Mouse (Mus musculus): ENCODE data around the gene Pomt1. TPM values are rescaled to one million over a fixed set of nuclear protein-coding genes. Genes with fewer than 3 reads are reported as not detected.
A peak's percentile ranks its signal among the peaks of the same experiment; 100 is the strongest.

Gene Pomt1
- polyA plus RNA-seq, 1 experiment from 2014 or later = 9.2 TPM

DNA sequence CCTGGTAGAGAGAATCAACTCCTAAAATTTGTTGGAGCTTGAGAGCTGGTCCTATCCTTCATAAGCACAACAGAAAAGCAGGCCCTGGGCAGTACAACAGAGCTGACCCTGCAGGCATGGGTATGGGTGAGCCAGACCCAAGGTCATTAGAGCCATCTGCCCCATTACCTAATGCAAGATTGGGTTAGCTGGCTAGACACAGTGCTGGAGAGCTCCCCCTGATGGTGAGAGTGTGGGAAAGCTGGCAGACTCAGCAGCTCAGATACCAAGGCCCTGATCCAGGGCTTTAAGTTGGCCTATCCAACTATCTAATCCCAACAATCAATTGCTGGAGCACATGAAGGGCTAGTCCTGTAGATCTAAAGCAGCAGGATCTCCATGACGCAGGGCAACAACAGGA lies 46.3 kb downstream of the Pomt1 start:
- Histone ChIP-seq H3K4me1 (replicated peaks; ENCODE audit: control insufficient read depth, insufficient read depth, low read length) (no peaks in the 10 kb centered on the region), H3K36me3 (ENCODE audit: control insufficient read depth, insufficient read depth) (peaks cover 42% of the 10 kb centered on the region)
- ATAC-seq = no peak

DNA sequence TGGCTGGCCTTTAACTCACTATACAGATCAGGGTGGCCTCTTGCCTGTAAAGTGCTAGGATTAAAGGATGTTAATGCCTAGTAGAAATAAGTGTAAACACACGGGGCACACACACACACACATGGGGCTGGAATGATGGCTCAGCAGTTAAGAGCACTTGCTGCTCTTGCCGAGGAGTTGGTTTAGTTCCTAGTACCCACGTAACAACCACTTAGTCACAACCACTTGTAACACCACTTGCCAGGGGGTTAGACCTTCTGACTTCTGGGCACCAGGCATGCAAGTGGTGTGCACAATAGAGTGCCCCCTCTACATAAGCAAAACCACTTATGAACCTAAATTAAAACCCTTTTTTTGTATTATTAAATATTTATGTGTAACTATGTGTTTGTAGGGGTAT lies 47.6 kb downstream of the Pomt1 start:
- no peak overlapping the region for H3K27ac ChIP-seq (ENCODE audit: low read depth, low read length)
- TF ChIP-seq CTCF (IDR thresholded peaks at IDR 0.05; ENCODE audit: low read depth) = no peak
- no peaks in the 10 kb centered on the region for H3K27me3 ChIP-seq (replicated peaks; ENCODE audit: control insufficient read depth, insufficient read depth, low read length)
- H3K9me3 ChIP-seq (ENCODE audit: control insufficient read depth) = no peaks in the 10 kb centered on the region
- no peak overlapping the region for H3K9ac ChIP-seq (ENCODE audit: low read depth, low read length)
- no peaks in the 10 kb centered on the region for H3K4me1 ChIP-seq (replicated peaks; ENCODE audit: control insufficient read depth, insufficient read depth, low read length)
- no peak for ATAC-seq
- H3K36me3 ChIP-seq (ENCODE audit: control insufficient read depth, insufficient read depth) = peaks cover 30% of the 10 kb centered on the region
- WGBS = 67% methylated on average over 3 of the region's 3 CpGs
- H3K4me2 ChIP-seq (replicated peaks; ENCODE audit: low read depth) = no peak overlapping the region
- H3K4me3 ChIP-seq (ENCODE audit: low read depth, low read length) = no peak overlapping the region

More for the DNA sequence above, 46.3 kb downstream of the Pomt1 start:
- Histone ChIP-seq H3K4me3 (ENCODE audit: low read depth, low read length) (no peak overlapping the region), H3K4me2 (replicated peaks; ENCODE audit: low read depth) (no peak overlapping the region), H3K9ac (ENCODE audit: low read depth, low read length) (no peak overlapping the region), H3K27me3 (replicated peaks; ENCODE audit: control insufficient read depth, insufficient read depth, low read length) (no peaks in the 10 kb centered on the region), H3K27ac (ENCODE audit: low read depth, low read length) (no peak overlapping the region), H3K9me3 (ENCODE audit: control insufficient read depth) (no peaks in the 10 kb centered on the region)
- 77% methylated on average over 1 of the region's 1 CpGs for WGBS
- peak; percentile 87 for TF ChIP-seq CTCF (IDR thresholded peaks at IDR 0.05; ENCODE audit: low read depth)

GRCm38 (mm10) chr2:32287334-32287840 lies 51.0 kb downstream of the Pomt1 start, which contains the start of gene Golga2:
TSS of gene Golga2 (plus strand) at chr2:32287384.
- no peaks in the 10 kb centered on the region for H3K4me1 ChIP-seq (replicated peaks; ENCODE audit: control insufficient read depth, insufficient read depth, low read length)
- peak within 1 kb of the TSS; percentile 83 for H3K4me2 ChIP-seq (replicated peaks; ENCODE audit: low read depth)
- H3K27ac ChIP-seq (ENCODE audit: low read depth, low read length) = peak within 1 kb of the TSS; percentile 73
- peak within 1 kb of the TSS; percentile 94 for H3K9ac ChIP-seq (ENCODE audit: low read depth, low read length)
- TF ChIP-seq CTCF (IDR thresholded peaks at IDR 0.05; ENCODE audit: low read depth) = no peak
- peaks cover 14% of the 10 kb centered on the region for H3K36me3 ChIP-seq (ENCODE audit: control insufficient read depth, insufficient read depth)
- peak; percentile 35 for ATAC-seq
- H3K9me3 ChIP-seq (ENCODE audit: control insufficient read depth) = no peaks in the 10 kb centered on the region
- peak within 1 kb of the TSS; percentile 80 for H3K4me3 ChIP-seq (ENCODE audit: low read depth, low read length)
- H3K27me3 ChIP-seq (replicated peaks; ENCODE audit: control insufficient read depth, insufficient read depth, low read length) = no peaks in the 10 kb centered on the region
- WGBS = 1% methylated on average over 22 of the region's 23 CpGs

DNA sequence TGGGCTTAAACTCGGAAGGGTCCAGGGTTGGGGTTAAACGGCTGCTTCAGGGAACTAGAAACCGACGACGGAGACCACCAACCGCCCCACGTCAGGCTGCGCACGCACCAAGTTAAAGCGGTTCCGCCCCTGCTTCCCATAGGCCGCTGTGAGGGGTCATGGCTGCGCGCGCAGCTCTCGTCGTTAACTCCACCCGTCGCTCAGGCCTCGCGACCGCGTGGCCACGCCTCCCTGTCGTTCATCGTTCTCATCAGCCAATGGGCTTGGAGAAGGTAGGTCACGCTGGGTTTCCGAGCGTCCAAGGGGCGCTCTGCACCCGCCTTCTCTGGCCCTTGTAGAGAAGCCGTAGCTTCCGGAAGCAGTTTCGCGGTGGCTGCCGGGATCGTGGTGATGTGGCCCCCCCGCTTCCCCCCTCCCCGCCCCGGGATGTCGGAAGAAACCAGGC lies 51.6 kb downstream of the Pomt1 start, which contains the start of gene Swi5:
TSS of gene Swi5 (minus strand) at position 153 of the 445 bp plus-strand sequence.
- no peaks in the 10 kb centered on the region for H3K4me1 ChIP-seq (replicated peaks; ENCODE audit: control insufficient read depth, insufficient read depth, low read length)
- no peaks in the 10 kb centered on the region for H3K9me3 ChIP-seq (ENCODE audit: control insufficient read depth)
- under 1% methylated on average over 39 of the region's 41 CpGs for WGBS
- TF ChIP-seq CTCF (IDR thresholded peaks at IDR 0.05; ENCODE audit: low read depth) = no peak
- peak within 1 kb of the TSS; percentile 83 for H3K4me2 ChIP-seq (replicated peaks; ENCODE audit: low read depth)
- ATAC-seq = peak; percentile 99
- peak within 1 kb of the TSS; percentile 80 for H3K4me3 ChIP-seq (ENCODE audit: low read depth, low read length)
- H3K27me3 ChIP-seq (replicated peaks; ENCODE audit: control insufficient read depth, insufficient read depth, low read length) = no peaks in the 10 kb centered on the region
- H3K9ac ChIP-seq (ENCODE audit: low read depth, low read length) = peak within 1 kb of the TSS; percentile 94
- peaks cover 20% of the 10 kb centered on the region for H3K36me3 ChIP-seq (ENCODE audit: control insufficient read depth, insufficient read depth)
- H3K27ac ChIP-seq (ENCODE audit: low read depth, low read length) = peak within 1 kb of the TSS; percentile 73

GRCm38 (mm10) chr2:32288371-32288931 lies 52.1 kb downstream of the Pomt1 start:
- TF ChIP-seq CTCF (IDR thresholded peaks at IDR 0.05; ENCODE audit: low read depth) = no peak

DNA sequence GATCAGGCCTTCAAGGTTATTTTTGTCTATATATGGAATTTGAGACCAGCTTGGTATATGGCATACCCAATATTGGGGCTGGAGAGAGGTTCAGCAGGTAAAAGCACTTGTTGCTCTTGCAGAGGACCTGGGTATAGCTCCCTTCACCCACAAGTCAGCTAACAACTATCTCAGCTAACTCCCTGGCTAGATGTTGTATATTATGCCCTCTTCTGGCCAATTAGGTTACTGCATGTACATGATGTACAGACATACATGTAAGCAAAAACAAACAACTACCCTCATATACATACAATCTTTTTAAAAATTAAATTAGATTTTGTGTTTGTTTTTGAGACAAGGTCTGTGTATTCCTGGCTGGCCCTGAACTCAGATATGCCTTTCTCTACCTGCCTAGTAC lies 53.2 kb downstream of the Pomt1 start:
- H3K36me3 ChIP-seq (ENCODE audit: control insufficient read depth, insufficient read depth) = peaks cover 19% of the 10 kb centered on the region
- H3K4me3 ChIP-seq (ENCODE audit: low read depth, low read length) = peak overlapping the region; percentile 80
- no peak overlapping the region for H3K9ac ChIP-seq (ENCODE audit: low read depth, low read length)
- no peaks in the 10 kb centered on the region for H3K27me3 ChIP-seq (replicated peaks; ENCODE audit: control insufficient read depth, insufficient read depth, low read length)
- H3K4me1 ChIP-seq (replicated peaks; ENCODE audit: control insufficient read depth, insufficient read depth, low read length) = no peaks in the 10 kb centered on the region
- H3K27ac ChIP-seq (ENCODE audit: low read depth, low read length) = no peak overlapping the region
- ATAC-seq = no peak
- H3K4me2 ChIP-seq (replicated peaks; ENCODE audit: low read depth) = peak overlapping the region; percentile 72
- peak; percentile 75 for TF ChIP-seq CTCF (IDR thresholded peaks at IDR 0.05; ENCODE audit: low read depth)
- no peaks in the 10 kb centered on the region for H3K9me3 ChIP-seq (ENCODE audit: control insufficient read depth)

More at GRCm38 (mm10) chr2:32288371-32288931, 52.1 kb downstream of the Pomt1 start:
- under 1% methylated on average over 21 of the region's 29 CpGs for WGBS
- peak overlapping the region; percentile 72 for H3K4me2 ChIP-seq (replicated peaks; ENCODE audit: low read depth)
- ATAC-seq = peak; percentile 53
- H3K9ac ChIP-seq (ENCODE audit: low read depth, low read length) = peak overlapping the region; percentile 76
- peak overlapping the region; percentile 80 for H3K4me3 ChIP-seq (ENCODE audit: low read depth, low read length)
- H3K9me3 ChIP-seq (ENCODE audit: control insufficient read depth) = no peaks in the 10 kb centered on the region
- H3K27me3 ChIP-seq (replicated peaks; ENCODE audit: control insufficient read depth, insufficient read depth, low read length) = no peaks in the 10 kb centered on the region
- peak overlapping the region; percentile 61; the same call in 1 of the 2 replicates for H3K27ac ChIP-seq (ENCODE audit: low read depth, low read length)
- H3K36me3 ChIP-seq (ENCODE audit: control insufficient read depth, insufficient read depth) = peaks cover 20% of the 10 kb centered on the region
- H3K4me1 ChIP-seq (replicated peaks; ENCODE audit: control insufficient read depth, insufficient read depth, low read length) = no peaks in the 10 kb centered on the region
